Mouse (Mus musculus) adrenal gland, adult 8-10 months (tissue): ENCODE results near the gene Sipa1l1. TPM values are rescaled to one million over a fixed set of nuclear protein-coding genes. Genes with fewer than 3 reads are reported as not detected.
"Not testable (repeated sequence)": the region's sequence is repeated elsewhere in the genome, so short reads cannot be mapped to it uniquely, and the experiment has no call there.

Experiments
- DNase-seq: peaks from one replicate; pipeline ENCODE4 v3.0.0; 2022
- total RNA-seq, 4 experiments: library from RNA; stranded (reverse); gene quantifications; 2 replicates each; pipeline ENCODE4 v1.2.4; 2022

Gene Sipa1l1
- total RNA-seq, 4 experiments from 2014 or later, result 26.6 to 37.3 (median 33.6) TPM

DNA sequence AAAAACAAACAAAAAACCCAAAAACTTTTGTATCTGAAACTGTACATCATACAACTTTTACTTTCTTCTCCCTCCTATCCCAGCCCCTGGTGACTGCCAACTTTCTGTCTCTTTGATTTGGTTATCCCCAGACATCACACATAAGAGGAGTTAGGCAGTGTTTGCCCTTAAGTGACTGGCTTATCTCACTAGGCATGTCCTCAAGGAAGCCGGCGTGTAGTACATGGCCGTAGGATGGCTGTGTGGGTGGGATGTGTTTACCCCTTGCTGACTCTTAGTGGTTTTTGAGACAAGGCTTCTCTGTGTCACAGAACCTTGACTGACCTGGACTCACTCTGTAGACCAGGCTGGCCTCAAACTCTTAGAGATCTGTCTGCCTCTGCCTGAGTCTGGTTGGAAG is 6.6 kb downstream of the Sipa1l1 start:
- DNase-seq, result no peak

- no peak for DNase-seq
These were observed 9.5 kb downstream of the Sipa1l1 start for GRCm38 (mm10) chr12:82178636-82179035.

DNA sequence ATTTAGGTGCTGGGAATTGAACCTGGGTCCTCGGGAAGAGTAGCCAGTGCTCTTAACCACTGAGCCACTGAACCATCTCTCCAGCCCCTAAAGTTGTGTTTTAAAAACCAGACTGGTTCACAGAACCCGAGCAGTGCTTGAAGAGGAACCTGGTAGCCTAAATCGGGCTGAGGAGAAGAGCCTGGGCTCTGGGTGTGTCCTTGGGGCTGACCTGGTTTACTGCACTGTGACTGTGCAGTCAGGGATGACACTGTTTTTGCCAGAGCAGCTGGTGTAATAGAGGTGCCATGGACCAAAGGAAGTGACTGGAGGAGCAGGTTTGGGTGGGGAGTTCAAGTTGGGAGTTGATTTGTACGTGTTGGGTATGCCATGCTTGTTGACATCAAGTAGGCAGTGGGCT is 10.5 kb downstream of the Sipa1l1 start:
- DNase-seq, result no peak

- DNase-seq, result not testable (repeated sequence)
These were observed 17.0 kb downstream of the Sipa1l1 start for GRCm38 (mm10) chr12:82186156-82186555.

GRCm38 (mm10) chr12:82186740-82187139 is 17.6 kb downstream of the Sipa1l1 start:
- no peak for DNase-seq

DNA sequence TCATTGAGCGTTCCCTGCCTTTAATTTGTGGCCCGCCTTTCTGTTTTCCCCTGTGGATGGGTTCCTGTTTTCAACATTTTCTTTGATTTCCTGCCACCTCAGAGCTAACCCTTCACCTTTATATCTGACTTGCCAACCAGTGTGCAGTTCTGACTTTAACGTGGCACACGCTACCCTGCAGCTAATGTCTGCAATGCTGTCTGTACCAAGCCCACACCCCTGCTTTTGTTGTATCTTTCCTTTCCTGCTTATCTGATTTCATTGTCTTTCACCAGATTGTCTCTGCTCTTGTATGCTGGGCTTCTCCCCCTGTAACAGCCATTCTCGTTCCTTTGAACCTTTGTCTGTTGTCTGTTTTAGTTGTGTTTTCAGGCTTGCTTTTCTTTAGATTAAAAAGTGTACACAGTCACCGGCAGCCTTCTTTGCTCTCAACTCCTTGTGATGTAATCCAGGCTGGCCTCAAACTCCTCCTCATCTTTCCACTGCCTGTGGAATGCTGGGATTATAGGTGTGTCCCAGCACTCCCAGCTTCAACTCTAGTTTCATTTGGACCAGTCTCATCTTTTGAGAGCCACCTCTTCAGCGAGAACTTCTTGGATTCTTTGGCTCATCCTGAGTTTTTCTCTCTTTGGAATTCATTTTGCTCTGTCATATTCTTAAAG is 18.2 kb downstream of the Sipa1l1 start:
- no peak for DNase-seq

GRCm38 (mm10) chr12:82188321-82189075 is 19.4 kb downstream of the Sipa1l1 start:
- DNase-seq, result no peak

DNA sequence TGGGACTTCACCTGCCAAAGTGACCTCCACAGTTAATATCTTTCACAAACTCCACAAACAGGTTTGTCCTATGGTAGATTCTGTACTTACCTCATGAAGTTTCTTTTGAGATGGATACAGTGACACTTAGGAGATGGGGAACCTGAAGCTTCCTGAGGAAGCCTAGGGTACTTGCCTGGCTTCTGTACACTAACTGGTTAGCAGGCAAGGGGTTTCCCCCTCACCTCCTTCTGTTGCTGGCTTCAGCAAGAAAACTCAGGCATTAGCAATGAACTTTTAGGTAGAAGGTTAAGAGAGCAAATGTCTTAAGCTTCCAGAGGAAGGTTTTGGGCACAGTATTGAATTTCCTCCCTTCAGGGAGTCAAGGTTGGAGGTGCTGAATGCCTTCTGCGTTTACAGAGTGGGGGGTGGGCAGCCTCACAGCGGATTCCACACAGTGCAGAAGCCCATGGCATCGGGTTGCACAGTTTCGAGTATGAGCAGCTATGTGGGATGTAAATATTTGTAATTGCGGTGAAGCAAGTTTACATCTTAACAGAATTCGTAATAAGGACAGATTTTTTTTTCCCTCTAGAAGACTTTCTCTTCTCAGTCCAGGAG is 20.1 kb downstream of the Sipa1l1 start:
- DNase-seq, result no peak

GRCm38 (mm10) chr12:82189715-82190581 is 20.8 kb downstream of the Sipa1l1 start:
- DNase-seq, result no peak

DNA sequence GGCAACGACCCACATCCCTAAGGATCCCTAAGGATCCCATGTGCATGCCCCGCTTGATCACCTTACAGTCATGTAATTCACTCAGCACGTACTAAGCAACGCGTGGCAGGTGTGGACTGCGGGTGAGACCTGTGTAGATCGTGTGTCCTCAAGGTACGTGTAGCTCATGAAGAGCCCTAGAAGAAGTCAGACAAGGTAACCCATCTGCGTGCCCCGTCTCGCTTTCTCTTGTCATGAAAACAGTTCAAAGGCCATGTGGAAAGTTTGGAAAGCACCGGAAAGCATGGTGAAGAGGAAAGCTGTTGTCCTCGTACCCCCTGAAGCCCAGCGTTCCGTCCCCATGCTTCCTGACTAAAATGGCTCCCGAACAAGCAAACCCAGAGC is 21.5 kb downstream of the Sipa1l1 start:
- no peak for DNase-seq

GRCm38 (mm10) chr12:82191686-82192085 is 22.6 kb downstream of the Sipa1l1 start:
- DNase-seq, result no peak

GRCm38 (mm10) chr12:82192641-82193054 is 23.5 kb downstream of the Sipa1l1 start:
- no peak for DNase-seq

DNA sequence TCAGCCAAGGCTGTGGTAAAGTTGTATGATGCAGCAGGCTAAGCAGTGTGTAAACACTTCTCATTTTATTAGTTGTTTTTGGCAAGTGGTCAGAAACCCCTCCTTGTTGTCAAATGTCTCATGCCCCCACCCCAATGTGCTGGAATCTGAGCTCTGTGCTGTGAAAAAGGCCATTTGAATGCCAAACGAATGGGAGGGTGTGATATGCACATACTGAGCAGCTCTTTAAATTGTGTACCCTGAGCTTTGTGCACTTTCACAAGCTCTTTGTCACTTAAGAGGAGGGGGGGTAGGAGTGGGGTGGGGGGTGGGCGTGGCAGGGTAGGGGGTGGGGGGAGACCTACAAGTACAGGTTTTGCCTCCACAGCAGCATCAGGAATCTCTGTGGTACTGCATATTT is 24.4 kb downstream of the Sipa1l1 start:
- DNase-seq, result no peak

DNA sequence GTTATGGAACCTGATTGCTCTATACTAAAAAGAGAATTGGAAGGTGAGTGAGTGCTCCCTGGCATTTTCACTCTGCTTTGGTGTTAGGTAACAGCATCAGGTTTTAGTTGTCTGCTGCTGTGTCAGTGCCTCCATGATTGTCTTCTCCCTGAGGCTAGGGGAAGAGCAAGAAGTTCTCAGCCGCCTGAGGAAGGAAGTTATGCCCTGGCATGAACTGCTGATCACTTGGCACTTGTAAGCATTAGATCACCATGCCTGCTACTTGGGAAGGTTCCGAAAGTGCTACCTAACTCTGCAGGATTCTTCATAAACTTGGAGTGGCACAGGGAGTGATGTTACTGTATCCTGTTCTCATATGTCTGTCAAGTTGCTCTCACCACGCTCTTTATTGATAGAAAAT is 25.8 kb downstream of the Sipa1l1 start:
- DNase-seq, result no peak

- no peak for DNase-seq
These were observed 27.1 kb downstream of the Sipa1l1 start for GRCm38 (mm10) chr12:82196213-82196612.

- no peak for DNase-seq
These were observed 27.6 kb downstream of the Sipa1l1 start for GRCm38 (mm10) chr12:82196615-82197146.

GRCm38 (mm10) chr12:82197207-82197606 is 28.1 kb downstream of the Sipa1l1 start:
- no peak for DNase-seq

- DNase-seq, result no peak
These were observed 30.2 kb downstream of the Sipa1l1 start for GRCm38 (mm10) chr12:82199286-82199685.

GRCm38 (mm10) chr12:82204106-82204505 is 35.0 kb downstream of the Sipa1l1 start:
- no peak for DNase-seq

DNA sequence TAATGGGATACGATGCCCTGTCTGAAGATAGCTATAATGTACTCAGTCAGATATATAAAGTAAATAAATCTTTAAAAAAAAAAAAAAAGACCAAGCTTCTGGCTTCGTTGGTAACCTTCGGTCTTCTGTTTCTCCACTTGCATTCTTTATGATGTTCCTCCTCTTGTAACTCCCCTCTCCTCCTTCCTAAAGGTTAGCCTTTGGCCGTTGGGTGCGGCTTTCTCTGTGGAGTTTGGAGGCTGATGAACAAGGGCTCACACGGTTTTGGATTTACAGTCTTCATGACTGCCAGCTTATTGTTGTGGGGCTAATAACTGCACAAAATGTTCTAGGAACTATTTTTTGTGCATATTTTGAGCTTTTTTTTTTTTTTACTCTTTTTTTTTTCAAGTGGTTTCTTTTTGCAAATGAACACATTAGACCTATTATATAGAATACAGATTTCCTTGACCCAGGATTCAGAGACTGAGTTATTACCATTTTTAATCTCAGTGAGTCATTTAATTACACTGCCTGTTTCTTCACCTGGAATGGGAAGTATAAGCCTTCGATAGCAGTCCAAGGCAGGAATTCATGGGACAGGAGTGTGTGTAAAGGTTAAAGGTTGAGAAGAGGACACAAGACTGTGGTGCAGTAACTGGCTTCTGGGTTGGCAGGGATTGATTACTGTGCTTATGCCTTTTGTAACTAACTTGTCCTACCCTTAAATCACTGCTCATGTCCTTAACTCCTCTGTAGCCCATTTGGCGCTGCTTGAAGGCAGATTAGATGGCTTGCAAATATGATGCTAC is 37.9 kb downstream of the Sipa1l1 start:
- DNase-seq, result no peak

DNA sequence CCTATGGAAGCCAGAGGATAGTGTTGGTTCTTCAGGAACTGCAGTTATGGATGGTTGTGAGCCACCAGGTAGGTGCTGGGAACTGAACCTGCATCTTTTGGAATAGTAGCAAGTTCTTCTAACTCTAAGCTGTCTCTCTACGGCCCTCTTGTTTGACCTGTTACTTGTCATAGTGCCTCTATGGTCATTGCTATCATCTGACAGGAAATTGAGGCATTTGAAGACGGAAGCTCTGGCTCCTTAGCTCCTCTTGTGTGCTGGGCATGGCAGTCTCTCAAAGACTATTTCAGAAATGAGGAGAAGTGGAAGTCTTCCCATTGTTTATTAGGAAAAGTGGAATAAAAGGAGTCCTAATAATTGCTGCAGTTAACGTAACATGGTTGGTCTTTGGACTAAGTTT is 38.9 kb downstream of the Sipa1l1 start:
- no peak for DNase-seq

- DNase-seq, result no peak
These were observed 39.5 kb downstream of the Sipa1l1 start for GRCm38 (mm10) chr12:82208611-82209010.
